Mouse (Mus musculus) CH12.LX (cell line): ENCODE results near the gene Shbg. TPM values are rescaled to one million over a fixed set of nuclear protein-coding genes. Genes with fewer than 3 reads are reported as not detected.

Experiments
- DNase-seq: peaks from one replicate; pipeline ENCODE4 v3.0.0-alpha.2; 2013; ENCODE audit errors: extremely low read depth
- H3K27ac ChIP-seq: 2 replicates; pipeline ENCODE4 v1.5.1; 2012; ENCODE audit warnings: low read depth, mild to moderate bottlenecking, control low read depth, moderate library complexity; ENCODE audit not compliant: insufficient read depth
- H3K27me3 ChIP-seq: replicated peaks from 2 replicates; pipeline ENCODE3; 2012; ENCODE audit warnings: inconsistent platforms
- H3K36me3 ChIP-seq, 2 experiments: replicated peaks in 1 of 2; 2 replicates each; pipeline versions ENCODE3 to v1.6.1; 2012; ENCODE audit warnings: inconsistent platforms in 1 of 2, low read length in 1 of 2, mild to moderate bottlenecking in 1 of 2, mixed read lengths in 1 of 2, moderate library complexity in 1 of 2; ENCODE audit not compliant: control insufficient read depth in 1 of 2, insufficient read depth in 1 of 2
- H3K4me1 ChIP-seq, 2 experiments: 2 replicates each; pipeline ENCODE4 v1.6.1; 2012; ENCODE audit warnings: inconsistent platforms in 1 of 2, moderate library complexity in 1 of 2; ENCODE audit not compliant: insufficient read depth in 2 of 2, control insufficient read depth in 1 of 2
- H3K4me2 ChIP-seq: 2 replicates; pipeline ENCODE4 v1.6.1; 2012; ENCODE audit warnings: low read depth, mild to moderate bottlenecking, control low read depth; ENCODE audit not compliant: poor library complexity, insufficient read depth, severe bottlenecking
- H3K4me3 ChIP-seq, 3 experiments: fragments of 150-350 bp in 1 of 3; sonication (generic) in 1 of 3; replicated peaks in 1 of 3; 2 replicates each; pipeline versions ENCODE3 to v1.5.1; 2011 to 2012; ENCODE audit warnings: low read depth in 2 of 3, low read length in 2 of 3, mild to moderate bottlenecking in 2 of 3, moderate library complexity in 2 of 3, control low read depth in 1 of 3, improper control_type of control experiment in 1 of 3, inconsistent platforms in 1 of 3, mixed read lengths in 1 of 3; ENCODE audit not compliant: poor library complexity in 1 of 3
- H3K79me2 ChIP-seq: replicated peaks from 2 replicates; pipeline ENCODE4 v1.6.1; 2012; ENCODE audit warnings: mild to moderate bottlenecking, moderate library complexity; ENCODE audit not compliant: control insufficient read depth, poor library complexity, insufficient read depth, severe bottlenecking; ENCODE audit errors: extremely low read depth
- H3K9ac ChIP-seq: 2 replicates; pipeline ENCODE4 v1.6.1; 2012; ENCODE audit warnings: low read depth, mild to moderate bottlenecking, control low read depth, moderate library complexity; ENCODE audit not compliant: insufficient read depth
- H3K9me3 ChIP-seq: replicated peaks from 2 replicates; pipeline ENCODE3; 2012; ENCODE audit warnings: low read length, inconsistent platforms, mixed read lengths
- BHLHE40 ChIP-seq: IDR thresholded peaks from 2 replicates; pipeline ENCODE4 v1.6.1; 2011; ENCODE audit warnings: mild to moderate bottlenecking, low read depth, low read length, improper control_type of control experiment
- CHD1 ChIP-seq: IDR thresholded peaks from 2 replicates; pipeline ENCODE4 v1.6.1; 2012; ENCODE audit warnings: low read depth, low read length, improper control_type of control experiment, inconsistent platforms
- CHD2 ChIP-seq: IDR thresholded peaks from 2 replicates; pipeline ENCODE4 v1.6.1; 2011; ENCODE audit warnings: low read length, improper control_type of control experiment
- EP300 ChIP-seq: IDR thresholded peaks from 2 replicates; pipeline ENCODE4 v1.6.1; 2011; ENCODE audit warnings: low read length, improper control_type of control experiment
- GABPA ChIP-seq: IDR thresholded peaks from 2 replicates; pipeline ENCODE4 v1.6.1; 2012; ENCODE audit warnings: low read depth, low read length, improper control_type of control experiment, inconsistent platforms; ENCODE audit not compliant: insufficient replicate concordance
- JUN ChIP-seq: IDR thresholded peaks from 2 replicates; pipeline ENCODE4 v1.6.1; 2011; ENCODE audit warnings: low read depth, mild to moderate bottlenecking, low read length, improper control_type of control experiment, moderate library complexity; ENCODE audit not compliant: insufficient read depth
- KAT2A ChIP-seq: IDR thresholded peaks from 2 replicates; pipeline ENCODE4 v1.6.1; 2012; ENCODE audit warnings: low read length, improper control_type of control experiment, inconsistent platforms; ENCODE audit not compliant: insufficient replicate concordance
- MAFK ChIP-seq: IDR thresholded peaks from 2 replicates; pipeline ENCODE4 v1.6.1; 2011; ENCODE audit warnings: low read length, improper control_type of control experiment; ENCODE audit not compliant: insufficient replicate concordance
- MAZ ChIP-seq: IDR thresholded peaks from 2 replicates; pipeline ENCODE4 v1.6.1; 2012; ENCODE audit warnings: low read depth, mild to moderate bottlenecking, inconsistent platforms, low read length, improper control_type of control experiment, moderate library complexity
- MEF2A ChIP-seq: IDR thresholded peaks from 2 replicates; pipeline ENCODE4 v1.6.1; 2014; ENCODE audit warnings: low read depth, mild to moderate bottlenecking, inconsistent platforms, low read length, improper control_type of control experiment, borderline replicate concordance
- NRF1 ChIP-seq: IDR thresholded peaks from 2 replicates; pipeline ENCODE4 v1.6.1; 2014; ENCODE audit warnings: low read depth, mild to moderate bottlenecking, inconsistent platforms, low read length, improper control_type of control experiment, moderate library complexity
- POLR2A ChIP-seq: IDR thresholded peaks from 2 replicates; pipeline ENCODE4 v1.6.1; 2011; ENCODE audit warnings: low read depth, mild to moderate bottlenecking, improper control_type of control experiment, low read length
- RAD21 ChIP-seq: IDR thresholded peaks from 2 replicates; pipeline ENCODE4 v1.6.1; 2011; ENCODE audit warnings: low read depth, mild to moderate bottlenecking, low read length, improper control_type of control experiment, moderate library complexity
- SMC3 ChIP-seq: IDR thresholded peaks from 2 replicates; pipeline ENCODE4 v1.6.1; 2011; ENCODE audit warnings: low read depth, low read length, improper control_type of control experiment
- USF1 ChIP-seq: IDR thresholded peaks from 2 replicates; pipeline ENCODE4 v1.6.1; 2014; ENCODE audit warnings: low read depth, mild to moderate bottlenecking, inconsistent platforms, low read length, improper control_type of control experiment
- USF2 ChIP-seq: conservative IDR thresholded peaks from 2 replicates; pipeline ENCODE4 v1.6.1; 2011; ENCODE audit warnings: low read depth, low read length, improper control_type of control experiment
- dilution Hi-C: fragments of 300-500 bp; cut with MboI; formaldehyde crosslinking; loops from 2 replicates; pipeline ENCODE4 v1.14.3; 2020; ENCODE audit warnings: low sequenced_read_pairs; ENCODE audit not compliant: extremely low pct_unique_long_range_greater_than_20kb, extremely low pct_ligation_motif_present
- in situ Hi-C: fragments of 300-500 bp; cut with MboI; formaldehyde crosslinking; loops from 3 replicates; pipeline ENCODE4 v1.14.3; 2019; ENCODE audit warnings: low sequenced_read_pairs, low pct_ligation_motif_present, low pct_unique_long_range_greater_than_20kb, mixed read lengths
- polyA plus RNA-seq: library from polyadenylated mRNA; unstranded; fragments of >175 nt; gene quantifications from 2 replicates; pipeline ENCODE4 v1.2.1, GENCODE M21; 2012; ENCODE audit warnings: low read depth; ENCODE audit not compliant: insufficient read length
- total RNA-seq, 2 experiments: library from RNA; depleted of rRNA; stranded (reverse); fragments of 300-350 nt in 1 of 2; fragments of >200 nt in 1 of 2; gene quantifications; 2 replicates each; pipeline ENCODE4 v1.2.3; 2012 to 2014

The Shbg gene
- total and polyA plus RNA-seq, 3 experiments, result not detected

- no peak for DNase-seq
- dilution Hi-C loops (no loop called here), in situ Hi-C loops (no loop called here)
- no peak overlapping the region for H3K27ac ChIP-seq
- H3K9ac ChIP-seq, result no peak overlapping the region
- H3K79me2 ChIP-seq, result peaks cover 15% of the 10 kb centered on the region
- H3K36me3 ChIP-seq, result peaks cover 67 to 88% of the 10 kb centered on the region in 2 experiments
- no peaks in the 10 kb centered on the region for H3K27me3 ChIP-seq
- no peak for TF ChIP-seq NRF1
- no peak for TF ChIP-seq MEF2A
- peaks cover 5 to 12% of the 10 kb centered on the region in 2 experiments for H3K4me1 ChIP-seq
- no peak overlapping the region for H3K4me3 ChIP-seq
- H3K9me3 ChIP-seq, result no peaks in the 10 kb centered on the region
- no peak overlapping the region for H3K4me2 ChIP-seq
Observed at GRCm38 (mm10) chr11:69590622-69591021, 27.1 kb downstream of the Shbg start.

GRCm38 (mm10) chr11:69589207-69589834 is 28.4 kb downstream of the Shbg start:
- no peak for TF ChIP-seq SMC3
- TF ChIP-seq USF2, result no peak
- TF ChIP-seq CHD1, result no peak
- no peak for TF ChIP-seq USF1
- no peak; the same call in 1 of the 2 replicates for TF ChIP-seq POLR2A
- TF ChIP-seq CHD2, result no peak
- no peak for TF ChIP-seq KAT2A
- no peak for TF ChIP-seq EP300
- TF ChIP-seq JUN, result no peak
- TF ChIP-seq MEF2A, result no peak
- TF ChIP-seq MAFK, result no peak
- TF ChIP-seq RAD21, result no peak
- TF ChIP-seq NRF1, result no peak
- no peak for TF ChIP-seq BHLHE40
- no peak for TF ChIP-seq GABPA
- no peak for TF ChIP-seq MAZ
- TF ChIP-seq, all 38 proteins: peak for 0
- Histone ChIP-seq H3K4me1 (peaks cover 9 to 25% of the 10 kb centered on the region in 2 experiments), H3K79me2 (peaks cover 28% of the 10 kb centered on the region), H3K36me3 (peaks cover 68 to 87% of the 10 kb centered on the region in 2 experiments), H3K4me2 (no peak overlapping the region), H3K27me3 (no peaks in the 10 kb centered on the region), H3K27ac (no peak overlapping the region), H3K4me3 (no peak overlapping the region), H3K9me3 (no peaks in the 10 kb centered on the region), H3K9ac (no peak overlapping the region)
- no peak for DNase-seq
- dilution Hi-C loops, result no loop called here
- in situ Hi-C loops, result no loop called here
